Mouse (Mus musculus): ENCODE measurements around the gene Limd1. TPM values are rescaled to one million over a fixed set of nuclear protein-coding genes. Genes with fewer than 3 reads are reported as not detected.

The Limd1 gene
- polyA plus RNA-seq, 1 experiment from 2014 or later: 37.3 TPM

DNA sequence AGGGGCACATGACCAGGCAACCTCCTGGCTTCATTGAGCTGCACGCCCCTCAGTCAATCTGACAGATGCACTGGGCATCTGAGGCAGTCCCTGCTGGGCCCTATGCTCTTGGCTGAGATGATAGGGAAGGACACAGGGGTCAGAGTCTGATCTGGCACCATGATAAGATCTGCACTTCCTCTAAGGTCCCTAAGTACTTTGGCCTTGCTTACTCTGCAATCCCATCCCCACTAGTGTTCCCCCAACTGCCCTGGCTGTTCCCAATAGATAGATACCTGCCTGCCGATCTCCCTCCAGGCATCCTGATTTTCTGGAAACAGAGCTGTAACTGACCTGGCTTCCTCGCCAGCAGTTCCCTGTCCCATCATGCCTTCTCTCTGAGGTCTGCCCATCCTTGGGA lies 8.1 kb downstream of the Limd1 start:
- no peak overlapping the region for H3K27ac ChIP-seq
- WGBS: 81% methylated on average over 3 of the region's 3 CpGs
- H3K4me3 ChIP-seq: no peak overlapping the region
- H3K9ac ChIP-seq: no peak overlapping the region
- no peaks in the 10 kb centered on the region for H3K9me3 ChIP-seq
- peaks cover 11% of the 10 kb centered on the region for H3K4me1 ChIP-seq
- H3K27me3 ChIP-seq (replicated peaks): no peaks in the 10 kb centered on the region
- H3K4me2 ChIP-seq (replicated peaks): no peak overlapping the region
- ATAC-seq (ENCODE audit: low FRiP score, low read depth): no peak
- peaks cover 3% of the 10 kb centered on the region; the same call in 1 of the 2 replicates for H3K36me3 ChIP-seq

DNA sequence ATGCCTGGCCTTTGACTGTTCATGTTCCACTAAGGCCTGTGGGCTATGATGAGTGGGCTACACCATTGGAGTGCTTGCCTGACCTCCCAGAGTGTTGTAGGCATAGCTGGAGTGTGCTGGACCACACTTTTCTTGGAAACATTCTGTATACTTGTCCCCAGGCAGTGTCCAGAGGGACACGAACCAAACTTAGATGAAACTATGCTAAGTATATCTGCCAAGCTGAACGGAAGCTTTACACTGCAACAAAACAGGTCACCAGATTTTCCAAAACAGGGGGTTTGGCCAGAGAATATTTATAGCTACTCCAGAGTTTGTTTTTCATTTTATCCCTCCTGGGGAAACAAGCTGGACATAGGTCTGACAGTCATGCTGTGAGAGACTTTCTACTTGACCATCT lies 10.6 kb downstream of the Limd1 start:
- no peaks in the 10 kb centered on the region for H3K27me3 ChIP-seq (replicated peaks)
- WGBS: 83% methylated on average over 2 of the region's 2 CpGs
- ATAC-seq (ENCODE audit: low FRiP score, low read depth): no peak

GRCm38 (mm10) chr9:123489727-123490343 lies 11.3 kb downstream of the Limd1 start:
- Histone ChIP-seq H3K4me2 (replicated peaks) (no peak overlapping the region), H3K4me3 (no peak overlapping the region), H3K27me3 (replicated peaks) (no peaks in the 10 kb centered on the region), H3K9ac (no peak overlapping the region), H3K4me1 (peaks cover 11% of the 10 kb centered on the region; the same call in 1 of the 2 replicates), H3K27ac (no peak overlapping the region), H3K36me3 (no peaks in the 10 kb centered on the region; the same call in 1 of the 2 replicates), H3K9me3 (no peaks in the 10 kb centered on the region)
- ATAC-seq (ENCODE audit: low FRiP score, low read depth): no peak
- WGBS: 76% methylated on average over 9 of the region's 9 CpGs

More for the DNA sequence above, 10.6 kb downstream of the Limd1 start:
- H3K9me3 ChIP-seq: no peaks in the 10 kb centered on the region
- peaks cover 3% of the 10 kb centered on the region; the same call in 1 of the 2 replicates for H3K36me3 ChIP-seq
- no peak overlapping the region for H3K9ac ChIP-seq
- peaks cover 11% of the 10 kb centered on the region; the same call in 1 of the 2 replicates for H3K4me1 ChIP-seq
- no peak overlapping the region for H3K4me2 ChIP-seq (replicated peaks)
- no peak overlapping the region for H3K27ac ChIP-seq
- H3K4me3 ChIP-seq: no peak overlapping the region

DNA sequence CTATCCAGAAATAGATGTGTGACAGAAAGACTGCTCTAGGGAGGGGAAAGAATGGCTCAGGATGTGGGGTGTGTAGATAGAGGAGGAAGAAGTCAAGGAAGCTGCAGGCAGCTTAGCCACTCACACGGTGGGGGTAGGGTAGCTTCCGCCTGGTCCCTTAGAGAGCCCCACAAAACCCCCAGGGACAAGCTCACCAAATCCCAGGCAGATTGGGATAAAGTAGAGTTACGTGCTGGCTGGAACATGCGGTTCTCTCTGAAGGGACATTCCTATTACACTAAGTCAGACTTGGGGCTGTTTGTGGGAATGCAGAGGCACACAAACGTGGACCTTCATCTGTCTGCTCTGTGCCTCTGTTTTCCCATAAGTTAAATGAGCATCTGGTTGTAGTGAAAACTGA lies 12.4 kb downstream of the Limd1 start:
- H3K4me3 ChIP-seq: no peak overlapping the region
- no peak overlapping the region for H3K4me2 ChIP-seq (replicated peaks)
- H3K36me3 ChIP-seq: no peaks in the 10 kb centered on the region; the same call in 1 of the 2 replicates
- H3K9ac ChIP-seq: no peak overlapping the region
- no peaks in the 10 kb centered on the region for H3K9me3 ChIP-seq
- ATAC-seq (ENCODE audit: low FRiP score, low read depth): no peak
- H3K4me1 ChIP-seq: peaks cover 11% of the 10 kb centered on the region; the same call in 1 of the 2 replicates
- WGBS: 81% methylated on average over 5 of the region's 5 CpGs
- H3K27ac ChIP-seq: no peak overlapping the region
- H3K27me3 ChIP-seq (replicated peaks): no peaks in the 10 kb centered on the region

DNA sequence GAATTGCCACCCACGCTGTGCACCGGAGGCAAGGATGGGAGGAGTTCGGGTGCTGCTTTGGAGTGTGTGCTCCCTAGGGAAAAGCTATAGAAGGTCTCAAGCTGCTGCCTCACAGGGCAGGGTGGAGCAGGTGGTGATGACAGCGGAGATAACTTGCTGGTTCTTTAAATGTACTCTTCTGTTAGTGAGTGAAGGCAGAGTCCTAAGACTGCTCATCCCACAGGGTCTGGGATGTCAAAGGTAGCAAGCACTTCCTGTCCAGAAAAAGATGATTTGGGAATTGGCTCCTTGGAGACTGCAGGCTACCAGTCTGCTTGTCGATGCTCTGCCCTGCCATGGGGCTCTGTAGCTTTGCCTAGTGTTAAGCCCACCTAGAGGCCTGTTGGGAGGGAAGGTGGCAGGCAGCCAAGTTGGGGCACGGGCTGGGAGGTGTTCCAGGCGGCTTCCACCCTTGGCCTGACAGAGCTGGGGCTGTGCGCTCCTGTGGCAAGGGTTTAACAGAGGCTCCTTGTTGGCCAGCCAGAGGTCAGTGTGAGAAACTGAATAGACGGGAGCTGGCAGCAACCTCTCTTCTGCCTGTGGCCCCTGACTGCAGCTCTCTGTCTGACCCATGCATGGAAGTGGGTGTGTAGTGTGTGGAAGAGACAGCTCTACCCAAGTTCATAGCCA lies 13.5 kb downstream of the Limd1 start:
- Histone ChIP-seq H3K27me3 (replicated peaks) (no peaks in the 10 kb centered on the region), H3K4me1 (peaks cover 11% of the 10 kb centered on the region; the same call in 1 of the 2 replicates), H3K9me3 (no peaks in the 10 kb centered on the region), H3K27ac (no peak overlapping the region), H3K4me3 (no peak overlapping the region), H3K9ac (no peak overlapping the region), H3K36me3 (no peaks in the 10 kb centered on the region; the same call in 1 of the 2 replicates), H3K4me2 (replicated peaks) (no peak overlapping the region)
- WGBS: 76% methylated on average over 9 of the region's 9 CpGs
- 0 out of 2 replicates have a peak, but pooled peaks have one; percentile 9 for ATAC-seq (ENCODE audit: low FRiP score, low read depth)

GRCm38 (mm10) chr9:123496665-123497064 lies 18.2 kb downstream of the Limd1 start:
- Histone ChIP-seq H3K27me3 (replicated peaks) (no peaks in the 10 kb centered on the region), H3K4me2 (replicated peaks) (no peak overlapping the region; the same call in 1 of the 2 replicates), H3K9ac (no peak overlapping the region), H3K4me1 (peaks cover 7% of the 10 kb centered on the region; the same call in 1 of the 2 replicates), H3K36me3 (peaks cover 3% of the 10 kb centered on the region; the same call in 1 of the 2 replicates), H3K4me3 (no peak overlapping the region), H3K9me3 (no peaks in the 10 kb centered on the region), H3K27ac (no peak overlapping the region)
- ATAC-seq (ENCODE audit: low FRiP score, low read depth): no peak
- 23% methylated on average over 13 of the region's 13 CpGs for WGBS

DNA sequence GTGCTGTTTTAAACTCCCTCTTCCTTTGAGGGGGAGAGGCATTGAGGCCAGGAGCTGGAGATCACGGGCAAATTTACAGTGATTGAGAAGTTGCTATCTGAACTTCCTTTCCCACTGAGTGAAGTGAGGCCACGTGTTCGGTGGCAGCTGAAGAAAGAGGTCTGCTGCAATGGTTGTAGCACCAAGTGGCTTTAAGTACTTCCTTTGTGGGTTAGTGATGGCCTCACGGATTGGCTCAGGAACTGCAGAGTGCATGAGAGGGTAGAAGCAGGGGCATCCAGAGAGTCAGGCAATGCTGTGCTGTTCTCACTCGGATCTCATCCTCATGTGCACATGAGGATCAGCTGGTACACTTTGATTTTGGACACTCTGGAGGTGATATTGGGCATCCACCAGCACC lies 19.4 kb downstream of the Limd1 start:
- 81% methylated on average over 5 of the region's 5 CpGs for WGBS
- H3K4me3 ChIP-seq: no peak overlapping the region
- no peak overlapping the region for H3K9ac ChIP-seq
- no peaks in the 10 kb centered on the region for H3K4me1 ChIP-seq
- peaks cover 10% of the 10 kb centered on the region for H3K36me3 ChIP-seq
- no peak overlapping the region for H3K27ac ChIP-seq
- no peak for ATAC-seq (ENCODE audit: low FRiP score, low read depth)
- H3K9me3 ChIP-seq: no peaks in the 10 kb centered on the region
- no peak overlapping the region for H3K4me2 ChIP-seq (replicated peaks)
- H3K27me3 ChIP-seq (replicated peaks): no peaks in the 10 kb centered on the region

GRCm38 (mm10) chr9:123500480-123500879 lies 22.0 kb downstream of the Limd1 start:
- ATAC-seq (ENCODE audit: low FRiP score, low read depth): no peak

GRCm38 (mm10) chr9:123503171-123503834 lies 24.8 kb downstream of the Limd1 start:
- H3K9ac ChIP-seq: no peak overlapping the region
- no peak overlapping the region for H3K4me2 ChIP-seq (replicated peaks)
- no peak overlapping the region for H3K4me3 ChIP-seq
- ATAC-seq (ENCODE audit: low FRiP score, low read depth): no peak
- WGBS: 83% methylated on average over 5 of the region's 5 CpGs
- H3K36me3 ChIP-seq: peaks cover 13% of the 10 kb centered on the region
- no peaks in the 10 kb centered on the region for H3K9me3 ChIP-seq
- no peaks in the 10 kb centered on the region for H3K27me3 ChIP-seq (replicated peaks)
- H3K4me1 ChIP-seq: no peaks in the 10 kb centered on the region
- H3K27ac ChIP-seq: no peak overlapping the region

More at GRCm38 (mm10) chr9:123500480-123500879, 22.0 kb downstream of the Limd1 start:
- H3K9me3 ChIP-seq: no peaks in the 10 kb centered on the region
- H3K4me3 ChIP-seq: no peak overlapping the region
- peaks cover 13% of the 10 kb centered on the region for H3K36me3 ChIP-seq
- no peak overlapping the region for H3K4me2 ChIP-seq (replicated peaks)
- no peaks in the 10 kb centered on the region for H3K27me3 ChIP-seq (replicated peaks)
- H3K27ac ChIP-seq: no peak overlapping the region
- no peaks in the 10 kb centered on the region for H3K4me1 ChIP-seq
- H3K9ac ChIP-seq: no peak overlapping the region
- WGBS: 94% methylated on average over 4 of the region's 4 CpGs

DNA sequence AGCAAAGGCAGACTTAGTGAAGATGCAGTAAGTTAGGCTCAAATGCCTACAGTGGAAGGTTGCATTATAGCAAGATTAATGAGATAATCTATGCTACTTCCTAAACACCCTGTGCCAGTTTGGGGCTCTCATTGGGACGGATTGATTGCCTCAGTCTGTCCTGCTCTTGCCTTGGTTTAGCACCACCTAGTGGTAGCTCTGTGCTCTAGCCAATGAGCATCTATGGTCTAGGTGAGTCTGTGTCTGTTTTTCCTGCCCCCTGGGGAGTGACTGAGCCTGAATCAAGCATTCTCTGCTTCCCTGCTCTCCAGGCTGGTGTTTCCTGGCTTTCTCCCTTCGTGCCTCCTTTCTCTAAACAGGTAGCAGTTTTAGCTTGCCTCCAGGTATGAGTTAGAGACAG lies 25.8 kb downstream of the Limd1 start:
- ATAC-seq (ENCODE audit: low FRiP score, low read depth): 0 out of 2 replicates have a peak, but pooled peaks have one; percentile 78

GRCm38 (mm10) chr9:123505598-123505997 lies 27.1 kb downstream of the Limd1 start:
- H3K36me3 ChIP-seq: peaks cover 13% of the 10 kb centered on the region
- WGBS: 73% methylated on average over 1 of the region's 1 CpGs
- no peak for ATAC-seq (ENCODE audit: low FRiP score, low read depth)
- no peak overlapping the region for H3K9ac ChIP-seq
- H3K27me3 ChIP-seq (replicated peaks): no peaks in the 10 kb centered on the region
- H3K27ac ChIP-seq: no peak overlapping the region
- no peaks in the 10 kb centered on the region for H3K9me3 ChIP-seq
- no peak overlapping the region for H3K4me3 ChIP-seq
- H3K4me2 ChIP-seq (replicated peaks): no peak overlapping the region
- no peaks in the 10 kb centered on the region for H3K4me1 ChIP-seq

More for the DNA sequence above, 25.8 kb downstream of the Limd1 start:
- peaks cover 13% of the 10 kb centered on the region for H3K36me3 ChIP-seq
- H3K27me3 ChIP-seq (replicated peaks): no peaks in the 10 kb centered on the region
- WGBS: 12% methylated on average over 2 of the region's 2 CpGs
- no peaks in the 10 kb centered on the region for H3K9me3 ChIP-seq
- H3K4me2 ChIP-seq (replicated peaks): no peak overlapping the region
- H3K27ac ChIP-seq: no peak overlapping the region
- no peaks in the 10 kb centered on the region for H3K4me1 ChIP-seq
- no peak overlapping the region for H3K4me3 ChIP-seq
- no peak overlapping the region for H3K9ac ChIP-seq
